Mouse (Mus musculus) midbrain, embryonic 15.5 days (tissue): ENCODE measurements around the gene Insyn1. TPM values are rescaled to one million over a fixed set of nuclear protein-coding genes. Genes with fewer than 3 reads are reported as not detected.

ENCODE experiments used
- ATAC-seq: fragments of 200-750 bp; cut with Nextera tagmentation; replicated peaks from 2 replicates; pipeline ENCODE4 v1.8.0; 2017; ENCODE audit warnings: moderate TSS enrichment
- H3K27ac ChIP-seq: fragments of 300-500 bp; sonication (generic); 2 replicates; pipeline ENCODE4 v1.5.1; 2015; ENCODE audit warnings: mild to moderate bottlenecking, inconsistent platforms
- H3K27me3 ChIP-seq: fragments of 300-500 bp; sonication (generic); replicated peaks from 2 replicates; pipeline ENCODE4 v1.6.1; 2015; ENCODE audit warnings: inconsistent platforms
- H3K36me3 ChIP-seq: fragments of 300-500 bp; sonication (generic); replicated peaks from 2 replicates; pipeline ENCODE4 v1.6.1; 2015; ENCODE audit warnings: inconsistent platforms
- H3K4me1 ChIP-seq: fragments of 300-500 bp; sonication (generic); 2 replicates; pipeline ENCODE4 v1.6.1; 2015; ENCODE audit warnings: inconsistent platforms
- H3K4me2 ChIP-seq: fragments of 300-500 bp; sonication (generic); 2 replicates; pipeline ENCODE4 v1.6.1; 2015; ENCODE audit warnings: inconsistent platforms, mild to moderate bottlenecking, moderate library complexity
- H3K4me3 ChIP-seq: fragments of 300-500 bp; sonication (generic); 2 replicates; pipeline ENCODE4 v1.5.1; 2015; ENCODE audit warnings: mild to moderate bottlenecking, inconsistent platforms
- H3K9ac ChIP-seq: fragments of 300-500 bp; sonication (generic); 2 replicates; pipeline ENCODE4 v1.6.1; 2015; ENCODE audit warnings: mild to moderate bottlenecking, inconsistent platforms
- H3K9me3 ChIP-seq: fragments of 300-500 bp; sonication (generic); 2 replicates; pipeline ENCODE4 v1.6.1; 2016; ENCODE audit warnings: inconsistent platforms
- WGBS: fragments of 180-500 bp; shearing (Covaris S2); methylation state at CpG from one replicate; pipeline ENCODE4 v1.1.7; 2015; ENCODE audit warnings: mixed read lengths; 5-methylcytosine and 5-hydroxymethylcytosine counted together
- polyA plus RNA-seq: library from polyadenylated mRNA; unstranded; fragments of >200 nt; fragmentation: Nextera tagmentation; extraction: Ambion mirVana; gene quantifications from 2 replicates; pipeline ENCODE4 v1.2.1, GENCODE M21; 2015

Gene Insyn1
- polyA plus RNA-seq: 10.9 and 14.2 TPM in 2 replicates

DNA sequence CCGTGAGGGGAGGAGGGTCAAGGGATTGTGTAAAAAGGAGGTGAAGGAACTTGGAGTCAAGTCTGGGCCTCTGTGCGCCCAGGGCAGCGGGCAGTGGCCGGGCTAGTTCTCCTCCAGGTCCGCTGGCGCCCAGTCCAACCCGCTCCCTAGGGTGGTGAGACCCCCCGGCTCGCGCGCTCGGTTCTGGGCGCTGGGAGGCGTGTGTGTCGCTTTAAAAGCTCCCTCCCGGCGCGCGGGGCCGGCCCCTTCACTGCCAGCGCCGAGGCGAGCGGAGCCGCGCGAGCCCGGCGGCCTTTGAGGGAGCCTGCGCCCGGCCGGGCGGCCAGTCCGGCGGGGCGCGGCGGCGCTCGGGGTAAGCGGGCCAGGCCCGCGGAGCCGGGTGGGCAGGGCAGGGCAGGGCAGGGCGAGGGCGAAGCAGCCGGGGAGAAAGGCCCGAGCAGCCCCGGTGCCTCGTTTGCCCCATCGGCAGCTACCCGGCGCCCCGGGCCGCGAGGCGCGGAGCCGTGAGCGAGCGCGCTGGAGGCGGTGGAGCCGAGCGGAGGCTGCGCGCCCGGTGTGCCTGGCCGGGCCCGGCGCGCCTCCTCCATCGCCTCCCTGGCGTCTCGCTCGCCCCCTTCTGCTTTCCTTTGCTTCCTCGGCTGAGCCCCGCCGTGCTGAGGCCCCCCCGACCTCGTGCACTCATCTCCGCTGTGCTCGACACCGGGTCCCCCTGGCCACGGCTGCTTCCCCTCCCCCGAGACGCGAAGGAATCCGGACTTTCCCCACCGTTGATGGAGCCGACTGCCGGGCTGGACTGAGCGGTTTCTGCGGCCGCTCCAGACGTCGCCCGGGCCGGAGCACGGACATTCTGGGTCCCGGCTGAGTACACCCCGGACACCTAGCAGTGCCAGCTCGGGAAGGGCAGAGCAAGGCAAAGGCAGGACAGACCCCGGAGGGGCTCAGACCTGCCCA lies at the start of gene Insyn1:
Gene Insyn1, plus strand, starts transcription at position 753 of the 951 bp plus-strand sequence.
- Histone ChIP-seq H3K27me3 (0 out of 2 replicates have a peak, but pooled peaks cover 4% of the 10 kb centered on the region), H3K36me3 (no peaks in the 10 kb centered on the region), H3K27ac (peak within 1 kb of the TSS; percentile 94), H3K9ac (peak within 1 kb of the TSS; percentile 81), H3K4me3 (peak within 1 kb of the TSS; percentile 70), H3K9me3 (no peaks in the 10 kb centered on the region), H3K4me1 (peaks cover 39% of the 10 kb centered on the region), H3K4me2 (peak within 1 kb of the TSS; percentile 90)
- ATAC-seq: peak; percentile 74
- WGBS: under 1% methylated on average over 103 of the region's 104 CpGs

DNA sequence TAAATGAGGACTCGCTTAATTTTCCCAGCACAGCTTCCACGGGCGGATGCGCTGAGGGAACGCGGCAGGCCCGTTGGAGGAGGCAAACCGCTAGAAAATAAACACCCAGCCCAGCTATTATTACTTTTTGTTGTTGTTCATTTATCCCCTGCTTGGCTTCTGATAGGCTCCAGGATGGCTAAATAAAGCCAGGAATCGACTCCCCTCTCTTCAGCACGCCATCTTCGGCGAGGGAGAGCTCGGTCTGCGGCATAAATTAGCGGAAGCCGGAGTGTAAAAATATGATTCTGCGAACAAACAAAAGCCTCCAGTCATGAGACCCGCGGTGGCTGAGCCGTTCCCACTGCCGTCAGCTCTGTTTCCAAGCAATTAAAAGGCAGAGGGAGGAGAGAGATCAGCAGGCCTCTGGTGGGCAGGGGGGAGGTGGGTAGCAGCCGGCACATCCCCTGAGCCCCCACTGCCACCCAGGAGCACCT lies 49.4 kb upstream of the Insyn1 start:
- Histone ChIP-seq H3K4me2 (peak overlapping the region; percentile 17), H3K9me3 (no peaks in the 10 kb centered on the region), H3K4me3 (no peak overlapping the region), H3K27ac (peak overlapping the region; percentile 70), H3K36me3 (no peaks in the 10 kb centered on the region), H3K27me3 (no peaks in the 10 kb centered on the region), H3K4me1 (peaks cover 47% of the 10 kb centered on the region), H3K9ac (no peak overlapping the region)
- ATAC-seq: no peak
- WGBS: 39% methylated on average over 22 of the region's 22 CpGs

DNA sequence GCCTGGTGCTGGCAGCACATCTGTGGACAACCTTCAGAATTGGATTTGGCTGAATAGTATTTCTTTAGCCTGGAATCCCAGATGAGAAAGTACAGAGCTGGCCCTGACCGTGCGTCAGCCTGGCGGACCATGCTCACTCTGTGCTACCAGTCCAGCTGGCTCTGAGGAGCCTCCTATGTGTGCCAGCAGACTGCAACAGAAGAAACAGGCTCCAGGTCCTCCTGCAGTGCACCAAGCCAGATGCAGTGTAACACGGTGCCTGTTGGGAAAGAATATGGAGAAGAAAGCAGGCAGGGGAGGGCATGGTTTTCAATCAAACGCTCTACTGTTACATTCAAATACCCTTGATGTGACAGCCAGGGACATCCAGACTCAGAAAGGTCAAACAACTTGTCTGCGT lies 48.3 kb upstream of the Insyn1 start:
- H3K27me3 ChIP-seq: no peaks in the 10 kb centered on the region
- H3K4me3 ChIP-seq: no peak overlapping the region
- H3K27ac ChIP-seq: no peak overlapping the region
- no peaks in the 10 kb centered on the region for H3K9me3 ChIP-seq
- no peak overlapping the region for H3K4me2 ChIP-seq
- H3K36me3 ChIP-seq: no peaks in the 10 kb centered on the region
- peaks cover 47% of the 10 kb centered on the region for H3K4me1 ChIP-seq
- no peak overlapping the region for H3K9ac ChIP-seq
- 62% methylated on average over 6 of the region's 6 CpGs for WGBS
- ATAC-seq: no peak

DNA sequence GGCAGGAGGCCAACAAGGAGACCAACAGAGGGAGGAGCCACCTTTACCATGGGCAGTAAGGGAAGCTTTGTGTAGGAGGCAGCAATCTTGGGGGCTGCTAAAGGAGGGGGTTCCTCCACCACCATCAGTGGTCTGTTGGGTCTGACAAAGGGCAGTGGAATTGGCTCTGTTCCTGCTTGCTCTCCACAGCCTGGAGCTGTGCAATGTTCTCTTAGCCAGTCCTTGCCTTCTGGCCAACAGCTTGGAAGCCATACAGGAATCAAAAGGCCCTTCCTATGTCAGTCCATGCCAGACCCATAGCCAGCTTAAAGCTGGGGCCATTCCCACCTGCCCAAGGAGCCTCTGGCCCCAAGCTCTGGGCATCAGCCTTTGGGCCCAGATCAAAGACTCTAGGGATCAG lies 47.8 kb upstream of the Insyn1 start:
- peaks cover 47% of the 10 kb centered on the region for H3K4me1 ChIP-seq
- no peak for ATAC-seq
- no peak overlapping the region for H3K4me3 ChIP-seq

DNA sequence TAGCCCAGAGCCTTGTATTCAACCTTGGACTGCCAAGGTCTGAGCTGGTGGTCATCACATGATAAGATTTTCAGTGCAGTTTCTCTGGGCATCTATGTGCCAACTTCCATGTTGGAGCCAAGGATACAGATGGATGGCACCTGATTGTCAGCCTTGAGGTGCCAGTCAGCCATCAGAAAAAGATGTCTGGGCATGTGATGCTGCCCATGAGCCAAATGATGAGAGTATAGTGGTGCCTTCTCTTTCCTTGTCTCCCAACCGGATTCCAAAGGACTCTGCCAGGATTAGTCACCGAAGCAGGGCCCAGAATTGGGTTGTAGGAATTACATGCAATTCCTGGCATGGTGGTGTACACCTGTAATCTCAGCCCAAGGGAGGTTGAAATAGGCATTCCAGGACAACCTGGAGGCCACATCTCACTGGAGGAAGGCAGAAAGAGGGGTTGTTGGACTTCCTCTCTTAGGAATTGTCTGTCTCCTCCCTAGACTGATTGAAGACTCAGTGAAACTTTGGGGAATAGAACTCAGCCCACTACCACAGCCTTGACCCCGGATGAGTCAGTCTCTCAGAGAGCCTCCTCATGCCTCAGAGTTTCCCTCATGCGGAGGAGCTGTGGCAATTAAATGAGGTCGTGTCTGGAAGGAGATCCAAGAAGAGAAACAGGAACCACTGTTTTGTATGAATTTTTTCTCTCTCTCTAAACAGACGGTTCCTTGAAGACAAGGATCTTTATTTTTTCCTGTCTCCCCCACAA lies 46.9 kb upstream of the Insyn1 start:
- Histone ChIP-seq H3K27me3 (no peaks in the 10 kb centered on the region), H3K4me1 (peaks cover 42% of the 10 kb centered on the region), H3K9me3 (no peaks in the 10 kb centered on the region), H3K36me3 (no peaks in the 10 kb centered on the region), H3K4me2 (no peak overlapping the region), H3K9ac (no peak overlapping the region), H3K27ac (0 out of 2 replicates have a peak overlapping the region, but pooled peaks have one; percentile 53), H3K4me3 (no peak overlapping the region)
- no peak for ATAC-seq
- WGBS: 72% methylated on average over 6 of the region's 6 CpGs

More for the DNA sequence above, 47.8 kb upstream of the Insyn1 start:
- no peak overlapping the region for H3K27ac ChIP-seq
- no peak overlapping the region for H3K9ac ChIP-seq
- no peaks in the 10 kb centered on the region for H3K9me3 ChIP-seq
- H3K27me3 ChIP-seq: no peaks in the 10 kb centered on the region
- H3K36me3 ChIP-seq: no peaks in the 10 kb centered on the region
- H3K4me2 ChIP-seq: no peak overlapping the region

DNA sequence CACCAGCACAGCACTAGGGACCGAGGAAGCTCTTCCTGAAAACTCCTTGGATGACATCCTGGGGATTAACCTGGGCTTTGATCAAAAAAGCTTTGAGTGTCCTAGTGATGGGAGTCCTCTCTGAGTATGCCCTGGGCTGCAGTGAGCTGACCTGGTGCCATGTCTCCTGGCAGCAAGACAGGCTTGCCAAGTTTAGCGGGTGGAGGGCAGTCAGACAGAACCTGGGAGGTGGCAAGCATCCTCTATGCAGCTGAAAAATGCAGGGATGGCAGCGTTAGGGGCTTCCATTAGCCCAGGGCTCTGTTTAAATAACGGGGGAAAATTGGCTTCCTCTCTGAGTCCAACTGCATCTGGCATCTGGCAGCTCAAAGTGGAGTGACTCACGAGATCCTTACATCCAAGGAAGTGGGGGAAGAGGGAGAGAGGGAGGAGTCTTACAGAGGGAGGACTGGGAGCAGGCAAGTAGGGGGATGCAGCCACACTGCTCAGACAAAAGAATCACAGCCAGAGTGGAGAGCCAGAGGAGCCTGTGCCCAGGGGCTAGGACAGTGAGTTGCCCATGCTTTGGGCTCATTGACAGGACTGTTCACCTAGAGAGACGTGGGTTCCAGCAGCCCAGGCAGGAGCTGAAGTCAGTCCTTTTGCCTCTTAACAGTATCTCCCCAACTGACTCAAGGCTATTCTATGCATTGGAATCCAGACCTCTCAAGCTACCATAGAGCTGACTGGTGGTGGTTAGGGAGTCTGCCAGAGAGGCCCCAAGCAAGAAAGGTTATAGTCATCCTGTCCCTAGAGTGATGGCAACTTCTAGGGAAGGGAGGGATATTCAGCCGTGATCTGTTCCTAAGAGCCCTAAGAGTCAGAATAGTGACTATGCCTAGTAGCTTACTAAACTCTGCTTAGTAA lies 46.0 kb upstream of the Insyn1 start:
- Histone ChIP-seq H3K9ac (no peak overlapping the region), H3K36me3 (no peaks in the 10 kb centered on the region), H3K9me3 (no peaks in the 10 kb centered on the region), H3K4me2 (no peak overlapping the region), H3K4me1 (peaks cover 46% of the 10 kb centered on the region), H3K27ac (0 out of 2 replicates have a peak overlapping the region, but pooled peaks have one; percentile 53), H3K27me3 (no peaks in the 10 kb centered on the region), H3K4me3 (no peak overlapping the region)
- ATAC-seq: no peak
- 43% methylated on average over 7 of the region's 7 CpGs for WGBS

DNA sequence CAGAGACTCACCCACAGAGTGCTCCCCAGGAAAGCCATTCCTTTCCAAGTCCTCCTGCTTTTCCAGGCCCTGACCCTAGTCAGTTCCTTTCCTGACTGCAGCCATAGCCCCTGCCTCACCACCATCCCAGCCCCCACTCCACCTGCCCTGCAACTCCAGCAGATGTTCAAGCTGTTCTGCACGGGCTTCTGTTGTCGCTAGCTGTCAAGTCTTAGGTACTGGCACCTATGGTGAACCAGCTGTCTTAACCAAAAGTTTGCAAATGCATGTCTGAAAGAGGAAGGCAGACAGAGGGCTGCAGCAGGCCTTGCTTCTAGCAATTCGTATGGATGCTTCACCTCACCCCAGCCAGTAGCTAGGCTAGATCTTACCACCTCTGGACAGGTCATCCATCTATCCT lies 45.3 kb upstream of the Insyn1 start:
- H3K9ac ChIP-seq: no peak overlapping the region
- no peak overlapping the region for H3K4me3 ChIP-seq
- no peaks in the 10 kb centered on the region for H3K36me3 ChIP-seq
- ATAC-seq: no peak
- H3K27ac ChIP-seq: no peak overlapping the region
- 78% methylated on average over 3 of the region's 3 CpGs for WGBS
- no peaks in the 10 kb centered on the region for H3K27me3 ChIP-seq
- H3K4me2 ChIP-seq: no peak overlapping the region
- H3K4me1 ChIP-seq: peaks cover 39% of the 10 kb centered on the region
- no peaks in the 10 kb centered on the region for H3K9me3 ChIP-seq

DNA sequence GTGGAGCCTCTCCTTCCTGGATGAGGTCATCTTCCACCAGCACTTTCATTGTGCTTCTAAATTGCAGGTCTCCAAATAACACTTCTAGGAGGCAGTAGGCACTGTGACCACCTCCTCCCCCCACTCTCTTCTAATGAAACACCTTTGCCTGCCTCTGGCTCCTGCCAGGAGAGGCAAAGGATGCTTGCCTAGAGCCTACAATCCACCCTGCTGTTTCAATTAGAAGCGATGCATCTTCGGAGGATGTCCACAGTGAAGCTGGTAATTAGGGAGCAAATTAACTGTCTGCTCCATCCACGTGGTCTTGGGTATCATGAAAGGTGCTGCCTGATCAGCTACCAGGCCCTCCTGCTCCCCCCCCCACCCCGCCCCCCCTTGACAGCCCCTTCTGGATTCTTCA lies 41.6 kb upstream of the Insyn1 start:
- no peaks in the 10 kb centered on the region for H3K36me3 ChIP-seq
- no peaks in the 10 kb centered on the region for H3K9me3 ChIP-seq
- H3K4me1 ChIP-seq: peaks cover 20% of the 10 kb centered on the region
- H3K4me2 ChIP-seq: no peak overlapping the region
- no peak for ATAC-seq
- H3K27ac ChIP-seq: no peak overlapping the region
- H3K27me3 ChIP-seq: no peaks in the 10 kb centered on the region
- 36% methylated on average over 4 of the region's 4 CpGs for WGBS
- H3K9ac ChIP-seq: no peak overlapping the region
- H3K4me3 ChIP-seq: no peak overlapping the region

DNA sequence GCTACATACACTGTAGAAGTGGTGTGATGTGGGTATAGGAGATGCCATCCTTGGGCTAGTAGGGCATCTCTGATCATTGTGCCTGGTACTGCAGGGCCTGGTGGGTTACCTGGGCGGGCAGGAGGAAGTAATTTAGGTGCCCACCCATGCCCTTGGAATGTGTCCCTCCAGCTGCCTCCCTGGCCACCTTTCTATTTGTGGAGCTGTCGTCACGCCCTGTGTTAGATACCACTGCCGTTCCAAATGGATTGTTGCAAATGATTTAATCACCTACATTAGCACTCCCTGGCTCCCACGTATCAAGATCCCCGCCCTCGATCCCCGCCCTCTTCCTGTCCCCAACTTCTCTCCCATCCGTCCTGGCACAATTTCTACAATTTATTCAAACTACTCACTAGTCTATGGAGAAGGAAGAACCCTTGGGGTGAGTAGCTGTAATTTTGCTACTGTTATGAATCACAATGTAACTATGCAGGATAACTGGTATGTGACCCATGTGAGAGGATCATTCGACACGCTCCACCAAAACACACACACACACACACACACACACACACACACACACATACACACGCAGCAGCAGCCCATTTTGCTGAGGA lies 40.3 kb upstream of the Insyn1 start:
- WGBS: 82% methylated on average over 12 of the region's 12 CpGs
- H3K27me3 ChIP-seq: no peaks in the 10 kb centered on the region
- H3K4me1 ChIP-seq: peaks cover 12% of the 10 kb centered on the region
- no peak overlapping the region for H3K4me2 ChIP-seq
- no peaks in the 10 kb centered on the region for H3K36me3 ChIP-seq
- H3K27ac ChIP-seq: no peak overlapping the region
- H3K4me3 ChIP-seq: no peak overlapping the region
- no peak overlapping the region for H3K9ac ChIP-seq
- no peak for ATAC-seq
- no peaks in the 10 kb centered on the region for H3K9me3 ChIP-seq

DNA sequence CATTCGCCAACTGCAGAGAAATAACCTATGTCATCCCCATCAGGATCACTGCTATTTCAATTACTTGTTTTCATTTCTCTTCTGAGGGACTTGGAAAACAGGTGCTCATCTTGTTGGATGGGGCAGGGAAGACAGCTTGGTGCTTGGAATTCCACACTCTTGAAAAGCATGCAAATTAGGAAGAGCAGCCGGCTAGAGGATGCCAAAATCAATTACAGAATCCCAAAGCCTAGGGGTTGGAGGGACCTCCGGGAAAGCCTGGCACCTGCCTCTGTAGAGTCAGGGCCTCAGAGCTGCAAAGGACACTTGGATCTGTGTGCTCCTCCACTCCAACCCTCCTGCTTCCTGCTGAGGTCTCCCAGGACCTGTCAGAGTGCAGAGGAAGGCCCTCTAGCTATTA lies 38.9 kb upstream of the Insyn1 start:
- Histone ChIP-seq H3K4me3 (no peak overlapping the region), H3K27ac (peak overlapping the region; percentile 56), H3K4me2 (no peak overlapping the region), H3K27me3 (no peaks in the 10 kb centered on the region), H3K9ac (no peak overlapping the region), H3K36me3 (no peaks in the 10 kb centered on the region), H3K9me3 (no peaks in the 10 kb centered on the region), H3K4me1 (peaks cover 12% of the 10 kb centered on the region)
- ATAC-seq: no peak
- WGBS: 18% methylated on average over 3 of the region's 3 CpGs

DNA sequence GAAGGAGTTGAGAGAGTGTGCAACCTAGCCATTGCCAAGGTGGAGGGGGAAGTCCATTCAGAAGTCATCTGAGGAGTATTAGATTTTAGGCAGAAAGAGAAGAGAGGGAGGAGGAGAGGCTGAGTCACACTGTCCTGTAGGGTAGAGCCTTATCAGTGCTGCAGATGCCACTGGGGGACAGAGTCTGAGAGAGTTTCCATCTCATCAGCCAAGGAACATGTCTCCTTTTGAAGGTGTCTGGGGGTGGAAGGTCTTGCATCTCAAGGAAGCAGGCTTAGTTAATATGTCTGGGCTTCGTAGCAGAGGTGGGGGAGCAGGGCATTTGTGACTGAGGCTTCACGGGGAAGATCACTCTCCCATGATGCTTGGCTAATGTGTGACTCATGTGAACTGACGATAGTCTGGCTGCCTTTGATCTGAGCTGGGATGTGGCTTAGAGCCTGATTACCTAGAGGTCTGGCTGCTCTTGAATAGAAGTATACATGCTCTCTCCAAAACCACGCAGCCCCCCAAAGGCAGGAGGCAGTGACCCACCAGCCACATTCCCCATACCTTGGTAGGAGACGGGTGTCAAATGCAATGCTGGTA lies 34.5 kb upstream of the Insyn1 start:
- H3K4me3 ChIP-seq: no peak overlapping the region
- no peak overlapping the region for H3K4me2 ChIP-seq
- no peak overlapping the region for H3K9ac ChIP-seq
- H3K4me1 ChIP-seq: peaks cover 41% of the 10 kb centered on the region
- no peaks in the 10 kb centered on the region for H3K27me3 ChIP-seq
- ATAC-seq: no peak
- H3K36me3 ChIP-seq: no peaks in the 10 kb centered on the region
- H3K27ac ChIP-seq: no peak overlapping the region
- 80% methylated on average over 5 of the region's 5 CpGs for WGBS
- H3K9me3 ChIP-seq: no peaks in the 10 kb centered on the region
